Mouse (Mus musculus) liver, postnatal 0 days (tissue): ENCODE data around the gene Cish. TPM values are rescaled to one million over a fixed set of nuclear protein-coding genes. Genes with fewer than 3 reads are reported as not detected.

Experiments
- ATAC-seq: fragments of 200-750 bp; cut with Nextera tagmentation; 2 replicates; pipeline ENCODE4 v1.8.0; 2017; ENCODE audit warnings: mild to moderate bottlenecking, moderate library complexity
- DNase-seq: peaks from one replicate; pipeline ENCODE4 v3.0.0-alpha.2; 2016
- H3K27ac ChIP-seq: fragments of 300-500 bp; sonication (generic); 2 replicates; pipeline ENCODE4 v1.5.1; 2014; ENCODE audit warnings: antibody characterized with exemption, moderate library complexity, mild to moderate bottlenecking, low read depth
- H3K27me3 ChIP-seq: fragments of 300-500 bp; sonication (generic); 2 replicates; pipeline ENCODE4 v1.6.1; 2014; ENCODE audit warnings: low read length, control low read depth, mixed read lengths; ENCODE audit not compliant: insufficient read depth
- H3K36me3 ChIP-seq: fragments of 300-500 bp; sonication (generic); replicated peaks from 2 replicates; pipeline ENCODE4 v1.6.1; 2014; ENCODE audit warnings: mild to moderate bottlenecking, control low read depth, low read length, moderate library complexity, mixed read lengths; ENCODE audit not compliant: insufficient read depth
- H3K4me1 ChIP-seq: fragments of 300-500 bp; sonication (generic); 2 replicates; pipeline ENCODE4 v1.6.1; 2014; ENCODE audit warnings: antibody characterized with exemption, mild to moderate bottlenecking, control low read depth; ENCODE audit not compliant: insufficient read depth
- H3K4me2 ChIP-seq: fragments of 300-500 bp; sonication (generic); 2 replicates; pipeline ENCODE4 v1.6.1; 2014; ENCODE audit warnings: low read depth, mild to moderate bottlenecking, low read length, moderate library complexity, mixed read lengths
- H3K4me3 ChIP-seq: fragments of 300-500 bp; sonication (generic); 2 replicates; pipeline ENCODE4 v1.5.1; 2014; ENCODE audit warnings: low read depth, low read length
- H3K9ac ChIP-seq: fragments of 300-500 bp; sonication (generic); replicated peaks from 2 replicates; pipeline ENCODE4 v1.6.1; 2014; ENCODE audit warnings: mild to moderate bottlenecking, moderate library complexity
- H3K9me3 ChIP-seq: fragments of 300-500 bp; sonication (generic); 2 replicates; pipeline ENCODE4 v1.6.1; 2016; ENCODE audit warnings: mild to moderate bottlenecking, control low read depth, low read length, mixed read lengths
- CTCF ChIP-seq: sonication (generic); IDR thresholded peaks from 2 replicates; pipeline ENCODE4 v1.5.1; 2016; ENCODE audit warnings: antibody characterized with exemption, low read depth
- EP300 ChIP-seq: IDR thresholded peaks from 2 replicates; pipeline ENCODE4 v1.6.1; 2016; ENCODE audit warnings: antibody characterized with exemption, low read depth, mild to moderate bottlenecking
- WGBS: fragments of 180-500 bp; shearing (Covaris S2); extraction: QIAGEN DNeasy Blood & Tissue Kit; methylation state at CpG from one replicate; pipeline ENCODE4 v1.1.7; 2014; ENCODE audit not compliant: insufficient replicate concordance; 5-methylcytosine and 5-hydroxymethylcytosine counted together
- polyA plus RNA-seq: library from polyadenylated mRNA; unstranded; fragments of >200 nt; fragmentation: Nextera tagmentation; extraction: Ambion mirVana; gene quantifications from 2 replicates; pipeline ENCODE4 v1.2.1, GENCODE M21; 2015

The Cish gene
- polyA plus RNA-seq, 1 experiment from 2014 or later, result 21.9 TPM

GRCm38 (mm10) chr9:107287294-107287693 lies 8.5 kb upstream of the Cish start:
- Histone ChIP-seq H3K36me3 (no peaks in the 10 kb centered on the region), H3K4me1 (peaks cover 21% of the 10 kb centered on the region), H3K4me2 (peak overlapping the region; percentile 83; the same call in 1 of the 2 replicates), H3K9me3 (no peaks in the 10 kb centered on the region), H3K9ac (no peak overlapping the region), H3K27me3 (no peaks in the 10 kb centered on the region), H3K4me3 (no peak overlapping the region), H3K27ac (peak overlapping the region; percentile 19; the same call in 1 of the 2 replicates)
- WGBS, result 47% methylated on average over 2 of the region's 2 CpGs
- DNase-seq (no peak), ATAC-seq (no peak)
- TF ChIP-seq CTCF (no peak), EP300 (no peak)

DNA sequence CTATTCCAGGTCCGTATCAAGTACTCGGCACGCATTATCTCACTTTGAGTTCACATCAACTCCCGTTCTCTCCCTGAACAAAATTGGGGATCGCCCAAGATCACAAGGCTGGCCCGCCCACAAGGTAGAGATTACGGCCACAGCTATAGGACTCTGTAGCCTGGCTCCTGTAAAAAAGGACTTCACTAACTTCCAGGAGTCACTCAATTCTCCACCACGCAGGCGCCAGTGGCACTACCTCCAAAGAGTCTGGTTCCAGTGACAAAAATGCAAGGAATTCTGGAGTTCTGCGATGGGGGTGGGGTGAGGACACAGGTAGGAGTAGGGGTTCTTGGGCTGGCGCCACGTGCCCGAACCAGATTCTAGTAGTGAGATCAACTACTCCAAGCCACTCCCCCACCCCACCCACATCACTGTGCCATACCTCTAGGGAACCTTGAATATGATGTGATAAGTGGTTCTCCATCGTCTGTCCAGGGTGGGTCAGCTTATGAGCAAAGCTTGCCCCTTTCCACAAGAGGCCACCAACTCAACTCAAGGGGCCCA lies 7.6 kb upstream of the Cish start:
- peak overlapping the region; percentile 83 for H3K4me2 ChIP-seq
- H3K9ac ChIP-seq, result no peak overlapping the region; the same call in 1 of the 2 replicates
- no peaks in the 10 kb centered on the region for H3K9me3 ChIP-seq
- peaks cover 21% of the 10 kb centered on the region for H3K4me1 ChIP-seq
- TF ChIP-seq CTCF, result no peak
- no peak for TF ChIP-seq EP300
- DNase-seq (no peak), ATAC-seq (no peak)
- peak overlapping the region; percentile 19 for H3K27ac ChIP-seq
- peak overlapping the region; percentile 56 for H3K4me3 ChIP-seq
- H3K36me3 ChIP-seq, result no peaks in the 10 kb centered on the region
- WGBS, result 71% methylated on average over 14 of the region's 14 CpGs
- H3K27me3 ChIP-seq, result no peaks in the 10 kb centered on the region

DNA sequence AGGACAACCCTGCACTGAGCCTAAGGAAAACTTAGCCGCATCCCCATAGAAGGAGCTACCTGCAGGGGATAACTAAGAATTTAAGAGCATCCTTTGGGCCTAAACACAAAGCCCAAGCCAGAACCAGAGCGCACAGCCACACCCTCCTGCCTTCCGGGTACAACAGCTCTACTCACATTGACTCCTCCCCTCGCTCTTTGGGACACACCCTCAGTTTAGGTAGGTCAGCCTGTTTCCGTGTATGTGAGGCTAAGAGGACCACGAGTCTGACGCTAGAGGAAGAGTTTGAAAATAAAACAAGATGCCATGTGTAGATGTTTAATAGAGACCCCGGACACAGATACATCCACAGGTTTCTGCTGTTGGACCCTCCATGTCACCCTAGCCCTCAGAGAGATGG lies 7.1 kb upstream of the Cish start:
- peak overlapping the region; percentile 67 for H3K27ac ChIP-seq
- H3K9ac ChIP-seq, result peak overlapping the region; percentile 66
- H3K4me2 ChIP-seq, result peak overlapping the region; percentile 83
- ATAC-seq (peak; percentile 63), DNase-seq (peak; percentile 67)
- H3K36me3 ChIP-seq, result no peaks in the 10 kb centered on the region
- no peaks in the 10 kb centered on the region for H3K9me3 ChIP-seq
- WGBS, result 21% methylated on average over 8 of the region's 8 CpGs
- H3K4me3 ChIP-seq, result peak overlapping the region; percentile 56
- peaks cover 21% of the 10 kb centered on the region for H3K4me1 ChIP-seq
- no peaks in the 10 kb centered on the region for H3K27me3 ChIP-seq
- no peak for TF ChIP-seq CTCF
- TF ChIP-seq EP300, result no peak

DNA sequence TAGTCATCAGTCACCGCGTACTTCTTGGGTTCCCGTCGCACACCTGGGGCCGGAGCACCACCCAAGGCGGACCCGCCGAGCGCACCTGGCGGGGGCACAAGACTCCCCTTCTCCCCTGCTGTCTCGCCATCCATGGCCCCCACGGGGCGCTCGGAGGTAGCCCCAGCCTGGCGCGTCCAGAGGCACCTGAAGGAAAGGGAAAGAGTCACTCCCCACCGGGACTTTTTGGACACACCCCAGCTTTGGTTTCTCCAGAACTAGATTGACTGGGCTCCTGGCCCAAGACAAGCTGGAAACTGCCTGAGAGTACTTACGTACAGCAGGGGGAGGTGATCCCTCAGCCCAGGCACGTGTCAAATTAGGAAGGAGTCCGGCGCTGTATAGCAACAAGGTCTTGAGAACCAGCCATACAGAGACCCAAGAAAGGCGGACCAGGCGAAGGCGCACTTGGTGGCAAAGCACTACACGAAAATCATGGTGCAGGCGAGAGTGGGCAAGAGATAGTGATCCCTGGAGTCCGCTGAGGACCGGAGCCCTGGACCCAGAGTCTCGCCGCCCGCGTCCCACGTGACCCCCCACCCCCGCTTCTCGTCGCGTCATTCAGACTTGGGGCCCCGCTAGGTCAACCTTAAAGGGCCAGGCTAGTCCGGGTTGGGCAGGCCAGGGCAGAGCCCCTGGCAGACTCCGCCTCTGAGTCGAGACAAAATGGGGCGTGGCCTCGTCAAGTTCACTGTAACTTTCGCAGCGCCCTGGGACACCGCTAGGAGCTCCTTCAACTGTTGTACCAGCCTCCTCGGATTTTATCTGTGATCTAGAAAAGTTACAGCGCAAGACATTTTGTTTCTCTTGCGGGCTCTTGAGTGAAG lies 6.4 kb upstream of the Cish start, which contains the start of gene Mapkapk3:
Mapkapk3 (minus strand) TSS at position 667 of the 866 bp plus-strand sequence.
- DNase-seq (peak; percentile 92), ATAC-seq (peak; percentile 84)
- no peaks in the 10 kb centered on the region for H3K36me3 ChIP-seq
- TF ChIP-seq CTCF, result peak; percentile 50
- TF ChIP-seq EP300, result no peak
- no peaks in the 10 kb centered on the region for H3K27me3 ChIP-seq
- peak within 1 kb of the TSS; percentile 83 for H3K4me2 ChIP-seq
- H3K9ac ChIP-seq, result peak within 1 kb of the TSS; percentile 66
- peak within 1 kb of the TSS; percentile 67 for H3K27ac ChIP-seq
- H3K4me1 ChIP-seq, result peaks cover 23% of the 10 kb centered on the region
- no peaks in the 10 kb centered on the region for H3K9me3 ChIP-seq
- peak within 1 kb of the TSS; percentile 56 for H3K4me3 ChIP-seq
- WGBS, result 1% methylated on average over 49 of the region's 49 CpGs

DNA sequence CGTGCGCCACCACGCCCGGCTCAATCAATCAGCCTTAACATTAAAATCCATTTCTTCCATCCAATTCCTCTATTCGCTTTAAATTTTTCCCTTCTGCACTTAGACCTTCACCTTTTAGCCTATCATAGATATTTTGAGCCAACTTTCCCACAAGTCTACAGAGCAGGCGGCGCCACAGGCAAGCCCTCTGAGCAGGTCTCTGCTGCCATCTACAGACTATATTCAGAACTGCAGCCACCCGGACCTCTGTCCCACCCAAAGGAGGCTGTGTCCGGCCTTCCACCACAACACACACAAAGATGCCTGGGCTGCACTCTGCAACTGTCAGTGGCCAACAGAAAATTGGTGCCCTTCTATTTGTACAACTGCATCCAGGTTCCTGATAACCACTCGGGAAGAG lies 4.9 kb upstream of the Cish start:
- Histone ChIP-seq H3K36me3 (no peaks in the 10 kb centered on the region), H3K9ac (no peak overlapping the region), H3K4me3 (no peak overlapping the region), H3K27ac (no peak overlapping the region), H3K27me3 (no peaks in the 10 kb centered on the region), H3K4me2 (no peak overlapping the region), H3K4me1 (peaks cover 32% of the 10 kb centered on the region), H3K9me3 (no peaks in the 10 kb centered on the region)
- 34% methylated on average over 10 of the region's 10 CpGs for WGBS
- DNase-seq (peak; percentile 88), ATAC-seq (peak; percentile 20; the same call in 1 of the 2 replicates)
- TF ChIP-seq EP300 (no peak), CTCF (peak; percentile 98)

- H3K4me1 ChIP-seq, result peaks cover 23% of the 10 kb centered on the region
- peak; percentile 97 for TF ChIP-seq CTCF
- no peak for TF ChIP-seq EP300
- no peaks in the 10 kb centered on the region for H3K9me3 ChIP-seq
- DNase-seq, result peak; percentile 89
- 2% methylated on average over 6 of the region's 6 CpGs for WGBS
- H3K4me3 ChIP-seq, result no peak overlapping the region
- no peak overlapping the region for H3K27ac ChIP-seq
- H3K27me3 ChIP-seq, result no peaks in the 10 kb centered on the region
- no peaks in the 10 kb centered on the region for H3K36me3 ChIP-seq
- ATAC-seq, result no peak
- no peak overlapping the region for H3K9ac ChIP-seq
- H3K4me2 ChIP-seq, result no peak overlapping the region
Measured at GRCm38 (mm10) chr9:107294249-107294648, 1.6 kb upstream of the Cish start.
